14 mouse cellular contexts compared by ENCODE assay signal in the genomic region with DNA sequence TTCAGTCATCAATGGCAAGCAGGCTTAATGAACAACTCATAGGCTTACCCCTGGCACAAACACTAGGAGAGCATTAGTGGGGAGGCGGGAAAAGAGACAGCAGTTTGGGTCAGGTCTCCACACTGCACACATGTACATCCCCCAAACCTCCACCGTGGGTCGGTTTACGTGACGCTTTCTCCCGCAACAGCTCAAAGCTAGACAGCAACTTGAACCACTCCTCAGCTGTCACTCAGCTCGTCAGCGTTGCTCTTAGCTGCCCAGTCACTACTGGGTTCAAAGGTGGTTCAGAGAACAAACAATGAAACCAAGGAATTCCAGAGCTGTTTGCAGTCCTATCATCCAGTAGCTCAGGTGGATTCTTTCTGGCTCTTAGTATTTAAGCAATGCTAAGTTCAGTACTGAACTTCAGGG. TPM values are rescaled to one million over a fixed set of nuclear protein-coding genes. Genes with fewer than 3 reads are reported as not detected.
A peak's percentile ranks its signal among the peaks of the same experiment; 100 is the strongest.
DNase-seq lines count a peak whose midpoint lies in the region; ATAC-seq and TF ChIP-seq lines count a peak whose summit lies in the region.
"Had no signal": no experiment of that assay in that cellular context is flagged by ENCODE, and none has a peak within 500 bp of the region (broad histone marks: within the 10 kb centered on the region; RNA-seq: fewer than 3 reads in every experiment).

No protein-coding gene starts in this region.

- POLR2A ChIA-PET in Patski (lab: Charles Lee): no interaction called here

- H3K4me3 ChIP-seq in kidney, embryonic 16.5 days (ENCODE audit: low read length): no peak overlapping the region
- H3K4me3 ChIP-seq in liver, embryonic 16.5 days (ENCODE audit: low read depth, low read length): no peak overlapping the region
- no peak overlapping the region for H3K4me3 ChIP-seq in hindbrain, postnatal 0 days (ENCODE audit: low read length)
- H3K4me3 ChIP-seq: limb, embryonic 12.5 days had no signal

- in situ Hi-C loops in Patski (cut with MboI; ENCODE audit: low pct_unique_long_range_greater_than_20kb): loop anchor here (5.0 to 25.0 kb wide), 6 partner anchors 243 to 1043 kb away; no protein-coding TSS in a partner anchor

- H3K9me3 ChIP-seq in kidney, embryonic 16.5 days (ENCODE audit: low read length): no peaks in the 10 kb centered on the region
- no peaks in the 10 kb centered on the region for H3K9me3 ChIP-seq in liver, embryonic 16.5 days (replicated peaks; ENCODE audit: control insufficient read depth, low read length)
- no peaks in the 10 kb centered on the region for H3K9me3 ChIP-seq in hindbrain, postnatal 0 days (ENCODE audit: low read length)
- H3K9me3 ChIP-seq: limb, embryonic 12.5 days had no signal

- DNase-seq in kidney, adult 11 months: peak; percentile 44
- no peak for DNase-seq in kidney, postnatal 10 days
- no peak for DNase-seq in Patski (ENCODE audit: low read depth, low spot score)
- DNase-seq in hindbrain, postnatal 0 days (ENCODE audit: low spot score): no peak
- DNase-seq in embryo, embryonic 9.5 days (ENCODE audit: extremely low spot score): no peak
- no peak for DNase-seq in thymus, postnatal 10 days (ENCODE audit: low spot score in 2 of 2)
- DNase-seq: adrenal gland, postnatal 25 days; B cell, adult 2 months; cerebellum, postnatal 25 days; heart, postnatal 14 days; layer of hippocampus, postnatal 36 days had no signal

- CTCF ChIA-PET in Patski (lab: Charles Lee): no interaction called here

- H3K27me3 ChIP-seq in Patski: no peaks in the 10 kb centered on the region
- no peaks in the 10 kb centered on the region for H3K27me3 ChIP-seq in kidney, embryonic 16.5 days (ENCODE audit: insufficient read depth, low read length)
- no peaks in the 10 kb centered on the region for H3K27me3 ChIP-seq in liver, embryonic 16.5 days (ENCODE audit: control insufficient read depth, insufficient read depth, low read depth, low read length)
- no peaks in the 10 kb centered on the region for H3K27me3 ChIP-seq in hindbrain, postnatal 0 days (ENCODE audit: insufficient read depth, low read length)

- TF ChIP-seq CTCF in Patski (IDR thresholded peaks at IDR 0.05): no peak
- TF ChIP-seq CTCF in hindbrain, postnatal 0 days (IDR thresholded peaks at IDR 0.05; ENCODE audit: low read depth): no peak

- H3K36me3 ChIP-seq in kidney, embryonic 16.5 days (ENCODE audit: insufficient read depth, low read length): peaks cover 24% of the 10 kb centered on the region
- H3K36me3 ChIP-seq in liver, embryonic 16.5 days (ENCODE audit: control insufficient read depth, insufficient read depth): peaks cover 18% of the 10 kb centered on the region
- peaks cover 30% of the 10 kb centered on the region for H3K36me3 ChIP-seq in hindbrain, postnatal 0 days (ENCODE audit: insufficient read depth, low read length)

- H3K4me1 ChIP-seq in kidney, embryonic 16.5 days (ENCODE audit: insufficient read depth, low read length): peaks cover 11% of the 10 kb centered on the region
- H3K4me1 ChIP-seq in liver, embryonic 16.5 days (ENCODE audit: control insufficient read depth, low read depth, low read length): peaks cover 4% of the 10 kb centered on the region; the same call in 1 of the 2 replicates
- H3K4me1 ChIP-seq in hindbrain, postnatal 0 days (ENCODE audit: insufficient read depth, low read length): no peaks in the 10 kb centered on the region

- H3K27ac ChIP-seq in kidney, embryonic 16.5 days (ENCODE audit: low read length): peak overlapping the region; percentile 80
- H3K27ac ChIP-seq in liver, embryonic 16.5 days (ENCODE audit: low read length): peak overlapping the region; percentile 45; the same call in 1 of the 2 replicates
- no peak overlapping the region for H3K27ac ChIP-seq in hindbrain, postnatal 0 days
- H3K27ac ChIP-seq: limb, embryonic 12.5 days had no signal

- no peak overlapping the region for H3K4me2 ChIP-seq in kidney, embryonic 16.5 days (replicated peaks; ENCODE audit: low read depth, low read length)
- no peak overlapping the region for H3K4me2 ChIP-seq in liver, embryonic 16.5 days (ENCODE audit: low read depth, low read length)
- H3K4me2 ChIP-seq in hindbrain, postnatal 0 days (ENCODE audit: low read depth, low read length): no peak overlapping the region
- H3K4me2 ChIP-seq: limb, embryonic 12.5 days had no signal

- peak; percentile 7 for ATAC-seq in Patski
- peak; percentile 58 for ATAC-seq in kidney, embryonic 16.5 days (ENCODE audit: low FRiP score, low TSS enrichment)
- ATAC-seq in liver, embryonic 16.5 days (ENCODE audit: low read depth): peak; percentile 78
- no peak for ATAC-seq in hindbrain, postnatal 0 days

- no peak overlapping the region for H3K9ac ChIP-seq in kidney, embryonic 16.5 days (replicated peaks; ENCODE audit: low read length)
- no peak overlapping the region for H3K9ac ChIP-seq in liver, embryonic 16.5 days (ENCODE audit: low read depth, low read length)
- H3K9ac ChIP-seq in hindbrain, postnatal 0 days (replicated peaks; ENCODE audit: low read length): no peak overlapping the region
- H3K9ac ChIP-seq: limb, embryonic 12.5 days had no signal

- WGBS in kidney, embryonic 16.5 days: 72% methylated on average over 8 of the region's 8 CpGs
- WGBS in liver, embryonic 16.5 days (ENCODE audit: insufficient replicate concordance): 74% methylated on average over 8 of the region's 8 CpGs
- whole genome bisulfite sequencing in hindbrain, postnatal 0 days: 84% methylated on average over 8 of the region's 8 CpGs

RNA-seq across cellular contexts. Expression of a gene that starts 30.9 kb away (rescaled TPM):
- polyA plus RNA-seq in Patski (2021): 165 TPM
- 151 and 156 TPM in 2 replicates for polyA plus RNA-seq in kidney, embryonic 16.5 days (2015; fragmentation: Nextera tagmentation; extraction: Ambion mirVana)
- polyA plus RNA-seq in liver, embryonic 16.5 days (2015; fragmentation: Nextera tagmentation; extraction: Ambion mirVana): 51.4 and 56.3 TPM in 2 replicates
- total RNA-seq in hindbrain, postnatal 0 days (2014; rRNA removed): 29.2 and 29.4 TPM in 2 replicates
- polyA plus RNA-seq in hindbrain, postnatal 0 days (2015; fragmentation: Nextera tagmentation; extraction: Ambion mirVana): 120 and 130 TPM in 2 replicates

RNA-seq across cellular contexts. Expression of a gene that starts 50.8 kb away (rescaled TPM):
- polyA plus RNA-seq in Patski (2021): 16.1 TPM
- 12.9 and 14.7 TPM in 2 replicates for polyA plus RNA-seq in kidney, embryonic 16.5 days (2015; fragmentation: Nextera tagmentation; extraction: Ambion mirVana)
- polyA plus RNA-seq in liver, embryonic 16.5 days (2015; fragmentation: Nextera tagmentation; extraction: Ambion mirVana): 4.4 and 5.1 TPM in 2 replicates
- total RNA-seq in hindbrain, postnatal 0 days (2014; rRNA removed): 47.8 and 48.1 TPM in 2 replicates
- 10.5 and 12.1 TPM in 2 replicates for polyA plus RNA-seq in hindbrain, postnatal 0 days (2015; fragmentation: Nextera tagmentation; extraction: Ambion mirVana)
